ENCODE assay signal across 8 mouse cellular contexts in genomic region chr14:25108101-25108652, GRCm38 (mm10).
A peak's percentile ranks its signal among the peaks of the same experiment; 100 is the strongest.
DNase-seq lines count a peak whose midpoint lies in the region; ATAC-seq and TF ChIP-seq lines count a peak whose summit lies in the region.

No protein-coding gene starts in this region.

- DNase-seq in MN1 (ENCODE audit: low spot score) = peak; percentile 81
- peak; percentile 64 for DNase-seq in brain, adult 2 months (ENCODE audit: low read depth, low spot score)
- no peak for DNase-seq in cerebellum, adult 9-11 months
- no peak for DNase-seq in gastrocnemius, postnatal 4 days (ENCODE audit: low spot score in 2 of 2)

- no peaks in the 10 kb centered on the region for H3K9me3 ChIP-seq in hindbrain, embryonic 15.5 days
- H3K9me3 ChIP-seq in limb, embryonic 15.5 days = no peaks in the 10 kb centered on the region

- no peaks in the 10 kb centered on the region for H3K27me3 ChIP-seq in hindbrain, embryonic 15.5 days
- no peaks in the 10 kb centered on the region for H3K27me3 ChIP-seq in limb, embryonic 15.5 days

- H3K4me1 ChIP-seq in hindbrain, embryonic 15.5 days (replicated peaks) = peaks cover 25% of the 10 kb centered on the region
- H3K4me1 ChIP-seq in limb, embryonic 15.5 days = peaks cover 36% of the 10 kb centered on the region
- peaks cover 10% of the 10 kb centered on the region for H3K4me1 ChIP-seq in olfactory bulb, adult 2 months (ENCODE audit: control insufficient read depth, insufficient read depth, low read length)

- H3K4me3 ChIP-seq in hindbrain, embryonic 15.5 days = peak overlapping the region; percentile 9; the same call in 1 of the 2 replicates
- no peak overlapping the region for H3K4me3 ChIP-seq in limb, embryonic 15.5 days
- H3K4me3 ChIP-seq in olfactory bulb, adult 2 months (ENCODE audit: insufficient read depth, low read depth, low read length) = peak overlapping the region; percentile 19

- H3K4me2 ChIP-seq in hindbrain, embryonic 15.5 days = peak overlapping the region; percentile 47
- H3K4me2 ChIP-seq in limb, embryonic 15.5 days = peak overlapping the region; percentile 6; the same call in 1 of the 2 replicates

- H3K27ac ChIP-seq in hindbrain, embryonic 15.5 days (replicated peaks) = peak overlapping the region; percentile 96
- H3K27ac ChIP-seq in limb, embryonic 15.5 days = no peak overlapping the region
- peak overlapping the region; percentile 18 for H3K27ac ChIP-seq in olfactory bulb, adult 2 months (ENCODE audit: insufficient read depth, low read depth, low read length)

- H3K36me3 ChIP-seq in hindbrain, embryonic 15.5 days = no peaks in the 10 kb centered on the region
- no peaks in the 10 kb centered on the region for H3K36me3 ChIP-seq in limb, embryonic 15.5 days

- no peak for TF ChIP-seq POLR2A in olfactory bulb, adult 2 months (IDR thresholded peaks at IDR 0.05; ENCODE audit: insufficient read depth, low read depth, low read length)

- no peak for TF ChIP-seq CTCF in olfactory bulb, adult 2 months (IDR thresholded peaks at IDR 0.05; ENCODE audit: insufficient read depth, low read depth, low read length)

- peak; percentile 72 for ATAC-seq in hindbrain, embryonic 15.5 days (ENCODE audit: low FRiP score, low read depth)
- no peak for ATAC-seq in limb, embryonic 15.5 days (ENCODE audit: insufficient number of reproducible peaks, low FRiP score, low TSS enrichment, low read depth)
- no peak for ATAC-seq in frontal cortex, adult (ENCODE audit: low TSS enrichment)

- WGBS in hindbrain, embryonic 15.5 days = 6% methylated on average over 17 of the region's 17 CpGs
- WGBS in limb, embryonic 15.5 days = 27% methylated on average over 17 of the region's 17 CpGs
- 9% methylated on average over 17 of the region's 17 CpGs for WGBS in olfactory bulb, adult 2 months

- peak overlapping the region; percentile 44 for H3K9ac ChIP-seq in hindbrain, embryonic 15.5 days
- no peak overlapping the region for H3K9ac ChIP-seq in limb, embryonic 15.5 days

Comparison
In these comparisons a context has a peak if more than half of its experiments do, and no peak if none do; other contexts are left out.
1. DNase-seq: peak in MN1 (single experiment) and brain, adult 2 months (single experiment); none in cerebellum, adult 9-11 months (single experiment) and gastrocnemius, postnatal 4 days (0 of 2).